Mouse (Mus musculus): ENCODE measurements around the gene Slamf6. TPM values are rescaled to one million over a fixed set of nuclear protein-coding genes. Genes with fewer than 3 reads are reported as not detected.

The Slamf6 gene
- polyA plus RNA-seq, 1 experiment from 2014 or later: 0.19 TPM

- Histone ChIP-seq H3K27me3 (no peaks in the 10 kb centered on the region), H3K9me3 (no peaks in the 10 kb centered on the region), H3K9ac (no peak overlapping the region), H3K4me2 (no peak overlapping the region), H3K36me3 (no peaks in the 10 kb centered on the region), H3K4me3 (no peak overlapping the region), H3K4me1 (replicated peaks) (no peaks in the 10 kb centered on the region), H3K27ac (replicated peaks) (no peak overlapping the region)
- 86% methylated on average over 3 of the region's 3 CpGs for WGBS
- no peak for ATAC-seq (ENCODE audit: low FRiP score, low read depth)
Measured at GRCm38 (mm10) chr1:171924900-171925299, 7.6 kb downstream of the Slamf6 start.

DNA sequence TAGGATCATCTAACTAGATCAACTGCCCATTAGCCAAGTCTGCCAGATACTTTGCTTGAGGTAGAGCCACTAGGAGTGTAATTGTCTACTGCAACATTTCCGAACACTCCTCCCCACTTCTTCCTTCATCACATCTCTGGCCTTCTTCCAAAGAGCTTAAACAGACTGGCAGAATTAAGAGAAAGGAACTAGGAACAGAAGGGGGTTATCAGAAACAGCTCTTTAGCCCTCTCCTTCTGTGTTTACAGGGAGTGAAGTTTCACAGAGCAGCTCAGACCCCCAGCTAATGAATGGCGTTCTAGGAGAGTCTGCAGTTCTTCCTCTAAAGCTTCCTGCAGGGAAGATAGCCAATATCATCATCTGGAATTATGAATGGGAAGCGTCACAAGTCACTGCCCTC, 16.5 kb downstream of the Slamf6 start:
- Histone ChIP-seq H3K9me3 (no peaks in the 10 kb centered on the region), H3K9ac (no peak overlapping the region), H3K27ac (replicated peaks) (no peak overlapping the region), H3K4me1 (replicated peaks) (no peaks in the 10 kb centered on the region), H3K36me3 (no peaks in the 10 kb centered on the region), H3K4me2 (no peak overlapping the region), H3K27me3 (no peaks in the 10 kb centered on the region), H3K4me3 (no peak overlapping the region)
- WGBS: 76% methylated on average over 3 of the region's 3 CpGs
- ATAC-seq (ENCODE audit: low FRiP score, low read depth): no peak

- Histone ChIP-seq H3K4me1 (replicated peaks) (no peaks in the 10 kb centered on the region), H3K9ac (no peak overlapping the region), H3K4me2 (no peak overlapping the region), H3K36me3 (no peaks in the 10 kb centered on the region), H3K9me3 (no peaks in the 10 kb centered on the region), H3K4me3 (no peak overlapping the region), H3K27ac (replicated peaks) (no peak overlapping the region), H3K27me3 (no peaks in the 10 kb centered on the region)
- no peak for ATAC-seq (ENCODE audit: low FRiP score, low read depth)
- WGBS: 83% methylated on average over 14 of the region's 14 CpGs
Measured at GRCm38 (mm10) chr1:171938952-171939948, 21.9 kb downstream of the Slamf6 start.

GRCm38 (mm10) chr1:171940626-171941025, 23.3 kb downstream of the Slamf6 start:
- Histone ChIP-seq H3K4me3 (no peak overlapping the region), H3K4me2 (no peak overlapping the region), H3K4me1 (replicated peaks) (no peaks in the 10 kb centered on the region), H3K27ac (replicated peaks) (no peak overlapping the region), H3K9ac (no peak overlapping the region), H3K9me3 (no peaks in the 10 kb centered on the region), H3K36me3 (no peaks in the 10 kb centered on the region), H3K27me3 (no peaks in the 10 kb centered on the region)
- 87% methylated on average over 6 of the region's 6 CpGs for WGBS
- no peak for ATAC-seq (ENCODE audit: low FRiP score, low read depth)

DNA sequence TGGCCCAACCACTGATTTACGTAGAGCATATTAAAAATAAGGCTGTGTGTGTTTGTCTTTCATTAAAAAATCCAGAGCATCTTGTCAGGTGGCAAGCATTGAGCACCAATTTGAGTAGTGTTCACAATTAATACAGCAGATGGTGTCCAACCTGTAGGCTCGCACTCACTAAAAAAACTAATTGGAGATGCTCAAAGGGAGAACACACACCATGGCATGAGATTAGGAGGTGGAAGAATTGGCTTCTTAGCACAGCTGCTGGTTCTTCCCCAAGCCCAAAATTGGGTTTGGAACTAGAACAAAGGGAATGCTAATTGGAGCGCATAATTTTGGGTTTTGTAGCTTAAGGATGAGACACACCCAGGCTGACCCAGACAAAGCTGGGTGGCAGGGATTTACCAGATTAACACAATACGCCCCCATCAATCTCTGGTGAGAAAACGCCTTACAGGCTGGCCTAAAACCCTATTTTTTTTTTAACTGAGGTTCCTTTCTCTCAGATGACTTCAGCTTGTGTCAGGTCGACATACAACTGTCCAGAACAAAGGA, 29.2 kb downstream of the Slamf6 start:
- no peak overlapping the region for H3K4me3 ChIP-seq
- no peaks in the 10 kb centered on the region for H3K27me3 ChIP-seq
- no peaks in the 10 kb centered on the region for H3K36me3 ChIP-seq
- WGBS: 54% methylated on average over 6 of the region's 6 CpGs
- no peaks in the 10 kb centered on the region; the same call in 1 of the 2 replicates for H3K4me1 ChIP-seq (replicated peaks)
- no peak for ATAC-seq (ENCODE audit: low FRiP score, low read depth)
- no peak overlapping the region for H3K9ac ChIP-seq
- H3K27ac ChIP-seq (replicated peaks): no peak overlapping the region
- no peaks in the 10 kb centered on the region for H3K9me3 ChIP-seq
- H3K4me2 ChIP-seq: no peak overlapping the region

GRCm38 (mm10) chr1:171948161-171948945, 31.0 kb downstream of the Slamf6 start:
- ATAC-seq (ENCODE audit: low FRiP score, low read depth): peak; percentile 68
- no peak overlapping the region for H3K9ac ChIP-seq
- WGBS: 39% methylated on average over 11 of the region's 11 CpGs
- H3K4me2 ChIP-seq: no peak overlapping the region
- no peak overlapping the region for H3K4me3 ChIP-seq
- H3K27me3 ChIP-seq: no peaks in the 10 kb centered on the region
- H3K36me3 ChIP-seq: no peaks in the 10 kb centered on the region
- H3K9me3 ChIP-seq: no peaks in the 10 kb centered on the region
- no peaks in the 10 kb centered on the region; the same call in 1 of the 2 replicates for H3K4me1 ChIP-seq (replicated peaks)
- H3K27ac ChIP-seq (replicated peaks): 0 out of 2 replicates have a peak overlapping the region, but pooled peaks have one; percentile 28

DNA sequence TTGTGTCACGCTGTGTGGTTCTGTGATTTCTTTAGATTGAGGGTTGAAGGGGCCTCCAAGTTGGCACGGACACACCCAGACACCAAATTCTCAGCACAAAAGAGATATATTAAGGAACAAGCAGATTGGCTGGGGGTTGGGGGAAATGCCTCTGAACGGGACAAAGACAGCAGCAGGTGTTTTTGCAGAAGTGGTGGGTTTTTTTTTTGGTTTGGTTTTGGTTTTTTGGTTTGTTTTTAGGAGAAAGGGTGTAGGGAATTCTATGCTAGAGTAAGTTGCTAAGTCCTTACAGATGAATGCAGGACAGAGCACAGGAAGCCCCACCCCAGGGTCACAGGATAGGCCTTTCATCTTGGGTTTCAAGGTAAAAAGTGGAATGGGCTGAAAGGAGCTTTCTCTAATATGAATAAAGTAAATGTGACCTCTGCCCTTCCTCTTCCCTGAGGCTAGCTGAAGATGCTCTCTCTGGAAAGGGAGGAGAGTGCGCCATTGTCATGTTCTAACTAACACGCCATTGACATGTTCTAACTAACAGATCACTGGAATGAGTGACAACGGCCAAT, 31.7 kb downstream of the Slamf6 start:
- no peak overlapping the region for H3K4me3 ChIP-seq
- no peaks in the 10 kb centered on the region; the same call in 1 of the 2 replicates for H3K4me1 ChIP-seq (replicated peaks)
- ATAC-seq (ENCODE audit: low FRiP score, low read depth): no peak
- no peaks in the 10 kb centered on the region for H3K9me3 ChIP-seq
- WGBS: 73% methylated on average over 6 of the region's 6 CpGs
- H3K4me2 ChIP-seq: no peak overlapping the region
- no peaks in the 10 kb centered on the region for H3K27me3 ChIP-seq
- H3K27ac ChIP-seq (replicated peaks): no peak overlapping the region
- H3K36me3 ChIP-seq: no peaks in the 10 kb centered on the region
- no peak overlapping the region for H3K9ac ChIP-seq

- no peaks in the 10 kb centered on the region for H3K27me3 ChIP-seq
Measured at GRCm38 (mm10) chr1:171955071-171955470, 37.8 kb downstream of the Slamf6 start.

DNA sequence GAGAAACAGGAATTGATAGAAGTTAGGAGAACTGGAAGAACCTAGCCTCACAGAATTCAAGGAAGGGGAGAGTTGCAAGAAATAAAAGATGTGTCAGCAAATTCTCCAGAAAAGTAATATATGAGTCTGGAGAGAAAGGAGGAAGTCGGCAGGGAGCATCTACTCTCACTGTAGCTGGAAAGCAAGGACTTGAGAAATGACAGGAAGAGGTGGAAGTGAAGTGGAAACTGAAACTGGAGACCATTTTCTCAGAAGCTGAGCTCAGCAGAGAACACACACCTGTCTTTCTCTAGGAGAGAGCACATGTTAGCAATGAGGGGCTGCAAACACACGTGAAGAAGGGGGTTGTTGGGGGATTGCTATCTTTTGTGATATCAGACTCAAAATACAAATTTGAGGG, 40.1 kb downstream of the Slamf6 start:
- Histone ChIP-seq H3K4me2 (no peak overlapping the region), H3K9me3 (no peaks in the 10 kb centered on the region), H3K9ac (no peak overlapping the region), H3K4me3 (no peak overlapping the region), H3K27ac (replicated peaks) (no peak overlapping the region), H3K4me1 (replicated peaks) (no peaks in the 10 kb centered on the region), H3K36me3 (no peaks in the 10 kb centered on the region), H3K27me3 (no peaks in the 10 kb centered on the region)
- 75% methylated on average over 2 of the region's 2 CpGs for WGBS
- ATAC-seq (ENCODE audit: low FRiP score, low read depth): no peak

More at GRCm38 (mm10) chr1:171955071-171955470, 37.8 kb downstream of the Slamf6 start:
- Histone ChIP-seq H3K27ac (replicated peaks) (no peak overlapping the region), H3K4me3 (no peak overlapping the region), H3K4me1 (replicated peaks) (no peaks in the 10 kb centered on the region), H3K36me3 (no peaks in the 10 kb centered on the region), H3K9me3 (no peaks in the 10 kb centered on the region), H3K4me2 (no peak overlapping the region), H3K9ac (no peak overlapping the region)
- WGBS: 83% methylated on average over 6 of the region's 6 CpGs
- ATAC-seq (ENCODE audit: low FRiP score, low read depth): no peak

GRCm38 (mm10) chr1:171960726-171961125, 43.4 kb downstream of the Slamf6 start:
- H3K27ac ChIP-seq (replicated peaks): no peak overlapping the region

DNA sequence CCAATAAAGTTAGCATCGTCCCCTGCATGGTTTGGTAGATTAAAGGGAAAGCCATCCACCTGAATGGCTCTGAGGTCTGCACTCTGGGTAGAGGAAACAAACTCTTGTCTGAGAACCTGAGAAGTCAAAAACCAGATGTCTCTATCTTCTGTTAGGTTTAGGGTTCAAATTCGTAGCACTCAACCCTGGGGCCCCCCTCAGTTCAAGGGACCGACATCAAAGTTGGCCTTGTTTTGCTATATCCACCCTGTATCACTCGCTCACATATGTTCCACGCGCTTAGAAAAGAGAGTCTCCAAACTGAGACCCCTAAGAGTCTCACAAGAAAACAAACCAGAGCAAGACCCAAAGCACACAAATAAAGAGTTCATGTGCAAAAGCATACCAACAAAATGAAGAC, 44.4 kb downstream of the Slamf6 start:
- H3K4me3 ChIP-seq: no peak overlapping the region
- H3K36me3 ChIP-seq: no peaks in the 10 kb centered on the region
- WGBS: 90% methylated on average over 6 of the region's 6 CpGs
- no peak overlapping the region for H3K9ac ChIP-seq
- no peaks in the 10 kb centered on the region for H3K4me1 ChIP-seq (replicated peaks)
- no peak for ATAC-seq (ENCODE audit: low FRiP score, low read depth)
- H3K27ac ChIP-seq (replicated peaks): no peak overlapping the region
- H3K4me2 ChIP-seq: no peak overlapping the region
- no peaks in the 10 kb centered on the region for H3K27me3 ChIP-seq
- no peaks in the 10 kb centered on the region for H3K9me3 ChIP-seq

More at GRCm38 (mm10) chr1:171960726-171961125, 43.4 kb downstream of the Slamf6 start:
- Histone ChIP-seq H3K9me3 (no peaks in the 10 kb centered on the region), H3K4me3 (no peak overlapping the region), H3K27me3 (no peaks in the 10 kb centered on the region), H3K9ac (no peak overlapping the region), H3K36me3 (no peaks in the 10 kb centered on the region), H3K4me2 (no peak overlapping the region), H3K4me1 (replicated peaks) (no peaks in the 10 kb centered on the region)
- 87% methylated on average over 5 of the region's 5 CpGs for WGBS
- ATAC-seq (ENCODE audit: low FRiP score, low read depth): no peak
